Mouse (Mus musculus): Measurements from ENCODE around the gene Foxn3. TPM values are rescaled to one million over a fixed set of nuclear protein-coding genes. Genes with fewer than 3 reads are reported as not detected.

The Foxn3 gene
- polyA plus RNA-seq, 1 experiment, result 37.8 TPM

DNA sequence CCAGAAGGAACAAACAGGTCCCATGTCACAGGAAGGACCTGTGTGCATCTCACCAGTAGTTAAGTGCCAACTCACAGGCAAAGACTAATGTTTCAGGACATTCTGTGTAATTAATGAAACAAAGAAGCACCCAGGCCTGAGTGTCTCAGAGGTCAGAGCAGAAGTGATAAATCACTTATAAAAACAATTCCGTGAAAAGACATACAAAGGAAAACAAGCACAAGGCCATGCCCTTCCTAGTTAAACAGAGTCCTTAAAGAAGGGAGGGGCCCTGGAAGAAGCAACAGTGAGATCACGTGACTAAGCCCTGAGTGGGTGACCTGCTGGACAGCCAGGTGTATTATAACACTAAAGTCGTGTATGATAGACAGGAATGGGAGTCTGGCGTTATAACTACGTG is 191.9 kb downstream of the Foxn3 start:
- Histone ChIP-seq H3K4me1 (ENCODE audit: control insufficient read depth, insufficient read depth, insufficient read length) (no peaks in the 10 kb centered on the region), H3K27ac (ENCODE audit: insufficient read depth, low read length) (no peak overlapping the region), H3K27me3 (ENCODE audit: control insufficient read depth, insufficient read depth, low read length) (no peaks in the 10 kb centered on the region), H3K4me3 (ENCODE audit: extremely low read depth, insufficient read depth, insufficient read length) (no peak overlapping the region), H3K36me3 (ENCODE audit: control insufficient read depth, insufficient read depth, low read length) (peaks cover 5% of the 10 kb centered on the region)
- DNase-seq (ENCODE audit: low read depth in 1 of 2, low spot score in 2 of 2), result no peak
- no peak for TF ChIP-seq CTCF (IDR thresholded peaks at IDR 0.05; ENCODE audit: extremely low read depth, insufficient read depth, insufficient read length, insufficient replicate concordance)
- TF ChIP-seq POLR2A (IDR thresholded peaks at IDR 0.05; ENCODE audit: low read depth, low read length), result no peak
- WGBS, result 70% methylated on average over 5 of the region's 5 CpGs

DNA sequence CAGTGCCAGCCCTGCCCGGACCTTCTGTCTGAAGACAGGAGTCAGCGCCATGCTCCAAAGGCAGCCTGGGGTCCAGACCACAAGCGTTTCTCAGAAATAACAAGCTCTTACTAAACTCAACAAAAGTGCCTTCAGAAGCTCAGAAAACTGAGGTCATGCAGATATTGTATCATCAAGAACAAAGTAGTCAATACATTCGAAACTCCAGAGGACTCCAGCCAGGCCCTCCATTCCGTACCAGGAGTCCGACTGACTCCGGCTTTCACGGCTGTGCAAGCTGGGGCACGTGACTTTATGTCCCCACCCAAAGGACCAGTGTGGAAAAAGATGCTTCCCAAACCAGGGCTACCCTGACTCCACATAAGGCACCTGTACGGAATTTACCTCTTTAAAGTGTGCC is 195.1 kb downstream of the Foxn3 start:
- no peaks in the 10 kb centered on the region for H3K27me3 ChIP-seq (ENCODE audit: control insufficient read depth, insufficient read depth, low read length)
- H3K4me1 ChIP-seq (ENCODE audit: control insufficient read depth, insufficient read depth, insufficient read length), result no peaks in the 10 kb centered on the region
- WGBS, result 97% methylated on average over 10 of the region's 10 CpGs
- no peak for TF ChIP-seq POLR2A (IDR thresholded peaks at IDR 0.05; ENCODE audit: low read depth, low read length)
- TF ChIP-seq CTCF (IDR thresholded peaks at IDR 0.05; ENCODE audit: extremely low read depth, insufficient read depth, insufficient read length, insufficient replicate concordance), result no peak
- H3K27ac ChIP-seq (ENCODE audit: insufficient read depth, low read length), result no peak overlapping the region
- H3K4me3 ChIP-seq (ENCODE audit: extremely low read depth, insufficient read depth, insufficient read length), result no peak overlapping the region
- no peak for DNase-seq (ENCODE audit: low read depth in 1 of 2, low spot score in 2 of 2)
- peaks cover 2% of the 10 kb centered on the region; the same call in 1 of the 2 replicates for H3K36me3 ChIP-seq (ENCODE audit: control insufficient read depth, insufficient read depth, low read length)

DNA sequence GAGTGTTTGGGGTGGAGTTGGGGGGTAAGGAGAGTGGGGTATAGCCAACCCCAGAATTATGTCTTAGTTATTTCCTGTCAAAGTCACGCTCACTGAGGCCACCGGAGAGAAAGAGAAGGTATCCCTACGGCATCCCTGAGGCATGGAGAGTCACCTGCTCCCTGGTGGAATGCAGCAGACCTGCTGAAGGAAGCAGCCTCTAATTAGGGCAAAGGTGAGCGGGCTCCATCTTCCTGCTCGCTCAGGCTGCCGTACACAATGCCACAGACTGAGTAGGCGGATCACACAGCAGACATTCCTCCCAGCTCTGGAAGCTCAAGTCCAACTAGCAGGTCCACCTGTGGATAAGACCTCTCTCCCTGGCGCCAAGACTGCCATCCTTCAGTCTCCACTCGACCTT is 197.4 kb downstream of the Foxn3 start:
- Histone ChIP-seq H3K36me3 (ENCODE audit: control insufficient read depth, insufficient read depth, low read length) (peaks cover 2% of the 10 kb centered on the region; the same call in 1 of the 2 replicates), H3K4me1 (ENCODE audit: control insufficient read depth, insufficient read depth, insufficient read length) (peaks cover 5% of the 10 kb centered on the region; the same call in 1 of the 2 replicates), H3K27me3 (ENCODE audit: control insufficient read depth, insufficient read depth, low read length) (no peaks in the 10 kb centered on the region), H3K27ac (ENCODE audit: insufficient read depth, low read length) (no peak overlapping the region), H3K4me3 (ENCODE audit: extremely low read depth, insufficient read depth, insufficient read length) (no peak overlapping the region)
- WGBS, result 95% methylated on average over 9 of the region's 9 CpGs
- DNase-seq (ENCODE audit: low read depth in 1 of 2, low spot score in 2 of 2), result no peak
- no peak for TF ChIP-seq POLR2A (IDR thresholded peaks at IDR 0.05; ENCODE audit: low read depth, low read length)
- no peak for TF ChIP-seq CTCF (IDR thresholded peaks at IDR 0.05; ENCODE audit: extremely low read depth, insufficient read depth, insufficient read length, insufficient replicate concordance)

DNA sequence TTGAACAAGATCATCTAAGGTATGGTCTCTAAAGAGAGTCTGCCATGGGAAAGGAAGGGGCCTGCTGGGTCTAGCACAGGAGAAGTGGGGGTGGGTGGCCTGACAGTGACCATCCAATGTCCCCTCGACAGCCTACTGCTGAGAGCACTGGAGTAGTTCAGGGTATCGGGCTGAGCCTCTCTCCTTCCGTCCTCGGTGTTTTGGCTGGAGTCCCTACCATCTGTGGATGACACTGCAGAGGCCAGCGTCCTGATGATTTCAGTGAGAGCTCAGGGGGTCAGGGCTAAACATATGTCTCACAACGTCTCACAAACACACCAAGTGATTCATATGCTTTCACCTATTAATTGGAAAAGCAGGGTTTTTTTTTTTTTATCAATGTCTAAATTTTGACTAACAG is 199.2 kb downstream of the Foxn3 start:
- no peaks in the 10 kb centered on the region for H3K27me3 ChIP-seq (ENCODE audit: control insufficient read depth, insufficient read depth, low read length)
- H3K4me1 ChIP-seq (ENCODE audit: control insufficient read depth, insufficient read depth, insufficient read length), result peaks cover 10% of the 10 kb centered on the region; the same call in 1 of the 2 replicates
- H3K27ac ChIP-seq (ENCODE audit: insufficient read depth, low read length), result no peak overlapping the region
- 90% methylated on average over 6 of the region's 6 CpGs for WGBS
- DNase-seq (ENCODE audit: low read depth in 1 of 2, low spot score in 2 of 2), result no peak
- no peaks in the 10 kb centered on the region for H3K36me3 ChIP-seq (ENCODE audit: control insufficient read depth, insufficient read depth, low read length)
- no peak for TF ChIP-seq CTCF (IDR thresholded peaks at IDR 0.05; ENCODE audit: extremely low read depth, insufficient read depth, insufficient read length, insufficient replicate concordance)
- TF ChIP-seq POLR2A (IDR thresholded peaks at IDR 0.05; ENCODE audit: low read depth, low read length), result no peak
- no peak overlapping the region for H3K4me3 ChIP-seq (ENCODE audit: extremely low read depth, insufficient read depth, insufficient read length)

DNA sequence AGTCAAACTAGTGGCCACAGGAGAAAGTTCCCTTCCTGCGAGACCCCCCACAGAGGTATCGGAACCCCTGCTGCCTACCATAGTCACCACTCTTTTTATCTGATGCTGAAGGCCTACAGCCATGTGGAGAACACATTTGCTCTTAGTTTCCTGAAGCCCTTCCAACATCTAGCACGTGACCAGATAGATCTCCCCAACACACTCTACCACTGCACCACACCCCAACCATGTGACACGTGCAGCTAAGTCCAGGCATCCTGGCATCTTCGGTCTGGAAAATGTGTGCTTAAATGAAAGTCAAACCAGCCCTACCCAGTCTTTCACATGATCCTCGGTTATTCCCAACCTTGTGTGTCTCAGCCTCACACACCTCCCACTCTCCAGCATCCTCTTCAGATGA is 200.4 kb downstream of the Foxn3 start:
- Histone ChIP-seq H3K27me3 (ENCODE audit: control insufficient read depth, insufficient read depth, low read length) (no peaks in the 10 kb centered on the region), H3K4me3 (ENCODE audit: extremely low read depth, insufficient read depth, insufficient read length) (no peak overlapping the region), H3K27ac (ENCODE audit: insufficient read depth, low read length) (no peak overlapping the region), H3K36me3 (ENCODE audit: control insufficient read depth, insufficient read depth, low read length) (no peaks in the 10 kb centered on the region), H3K4me1 (ENCODE audit: control insufficient read depth, insufficient read depth, insufficient read length) (peaks cover 10% of the 10 kb centered on the region; the same call in 1 of the 2 replicates)
- 84% methylated on average over 6 of the region's 6 CpGs for WGBS
- no peak for TF ChIP-seq CTCF (IDR thresholded peaks at IDR 0.05; ENCODE audit: extremely low read depth, insufficient read depth, insufficient read length, insufficient replicate concordance)
- no peak for TF ChIP-seq POLR2A (IDR thresholded peaks at IDR 0.05; ENCODE audit: low read depth, low read length)
- no peak for DNase-seq (ENCODE audit: low read depth in 1 of 2, low spot score in 2 of 2)

DNA sequence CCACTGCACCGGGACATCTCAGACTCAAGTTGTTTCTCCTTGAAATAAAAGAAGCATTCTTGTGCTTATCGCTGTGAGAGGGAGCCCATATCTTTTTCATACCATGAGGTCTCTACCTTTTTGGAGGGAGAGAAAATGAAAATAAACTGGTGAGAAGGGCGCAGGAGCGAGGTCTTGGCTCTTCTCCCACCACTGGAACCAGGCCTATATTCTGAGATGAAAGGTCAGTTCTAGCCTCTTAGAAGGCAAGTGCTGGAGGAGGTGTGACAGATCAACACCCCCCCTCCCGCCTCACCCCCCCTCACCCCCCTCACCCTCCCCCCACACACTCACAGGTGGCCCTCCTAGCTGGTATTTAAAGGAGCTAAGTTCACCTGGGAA is 201.6 kb downstream of the Foxn3 start:
- Histone ChIP-seq H3K36me3 (ENCODE audit: control insufficient read depth, insufficient read depth, low read length) (no peaks in the 10 kb centered on the region), H3K27ac (ENCODE audit: insufficient read depth, low read length) (no peak overlapping the region), H3K27me3 (ENCODE audit: control insufficient read depth, insufficient read depth, low read length) (no peaks in the 10 kb centered on the region), H3K4me3 (ENCODE audit: extremely low read depth, insufficient read depth, insufficient read length) (no peak overlapping the region), H3K4me1 (ENCODE audit: control insufficient read depth, insufficient read depth, insufficient read length) (peaks cover 10% of the 10 kb centered on the region; the same call in 1 of the 2 replicates)
- TF ChIP-seq CTCF (IDR thresholded peaks at IDR 0.05; ENCODE audit: extremely low read depth, insufficient read depth, insufficient read length, insufficient replicate concordance) (no peak), POLR2A (IDR thresholded peaks at IDR 0.05; ENCODE audit: low read depth, low read length) (no peak)
- WGBS, result 92% methylated on average over 5 of the region's 5 CpGs
- no peak for DNase-seq (ENCODE audit: low read depth in 1 of 2, low spot score in 2 of 2)

DNA sequence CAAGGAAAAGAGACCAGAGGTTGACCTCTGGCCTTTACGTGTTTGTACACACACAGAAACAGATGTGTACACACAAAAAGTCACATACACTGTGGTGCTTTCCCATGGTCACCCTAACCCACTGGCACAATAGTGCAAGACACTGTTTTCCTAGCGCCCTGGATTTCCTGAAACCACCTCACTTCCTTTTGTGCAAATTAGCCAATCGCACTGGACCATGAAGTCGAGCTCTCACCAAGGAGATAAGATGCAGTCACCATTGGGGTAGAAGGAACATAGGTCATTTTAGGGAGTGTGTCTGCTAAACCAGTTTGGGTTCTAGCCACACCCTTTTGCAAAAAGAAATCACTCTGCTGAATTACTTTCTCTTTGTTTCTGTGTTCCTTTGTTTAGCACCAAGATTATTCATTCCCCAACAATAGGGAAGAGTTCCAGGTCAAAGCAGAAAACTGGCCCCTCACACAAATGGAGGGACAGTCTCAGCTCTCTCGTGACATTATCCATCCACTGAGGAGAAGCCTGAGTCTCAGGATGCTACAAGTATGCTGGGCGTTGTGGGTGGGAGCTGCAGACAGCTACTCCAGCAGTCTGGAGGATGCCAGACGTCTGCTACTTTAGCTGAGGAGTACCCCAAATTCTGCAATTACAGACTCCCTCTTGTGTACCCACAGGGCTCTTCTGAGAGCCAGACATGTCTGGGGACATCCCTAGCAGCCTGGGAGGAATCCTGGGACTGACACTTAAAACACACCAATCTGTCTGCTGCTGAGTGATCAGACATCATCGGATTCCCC is 202.2 kb downstream of the Foxn3 start:
- H3K4me1 ChIP-seq (ENCODE audit: control insufficient read depth, insufficient read depth, insufficient read length), result peaks cover 10% of the 10 kb centered on the region; the same call in 1 of the 2 replicates
- no peak overlapping the region for H3K27ac ChIP-seq (ENCODE audit: insufficient read depth, low read length)
- 82% methylated on average over 8 of the region's 8 CpGs for WGBS
- no peaks in the 10 kb centered on the region for H3K36me3 ChIP-seq (ENCODE audit: control insufficient read depth, insufficient read depth, low read length)
- H3K27me3 ChIP-seq (ENCODE audit: control insufficient read depth, insufficient read depth, low read length), result no peaks in the 10 kb centered on the region
- no peak for TF ChIP-seq POLR2A (IDR thresholded peaks at IDR 0.05; ENCODE audit: low read depth, low read length)
- no peak for DNase-seq (ENCODE audit: low read depth in 1 of 2, low spot score in 2 of 2)
- H3K4me3 ChIP-seq (ENCODE audit: extremely low read depth, insufficient read depth, insufficient read length), result no peak overlapping the region

Data from spleen, adult 2 months (tissue).